Mouse (Mus musculus) gastrocnemius, postnatal 10 days (tissue): ENCODE results near the gene Abr. TPM values are rescaled to one million over a fixed set of nuclear protein-coding genes. Genes with fewer than 3 reads are reported as not detected.

ENCODE experiments used
- DNase-seq: peaks from one replicate; pipeline ENCODE4 v3.0.0; 2021; ENCODE audit warnings: mixed read lengths
- long read RNA-seq, 2 experiments: library from polyadenylated mRNA; stranded (forward); transcript quantifications; one replicate each; pipeline ENCODE4 v2.0.0; 2021
- total RNA-seq, 2 experiments: library from RNA; stranded (reverse); gene quantifications; 2 replicates each; pipeline ENCODE4 v1.2.3; 2021

Abr gene
- total RNA-seq: 10 to 100 TPM; 23.9 to 27.0 TPM
- long read RNA-seq, experiment 1, full-length matches to known transcripts: 13 of 26 reads
- long read RNA-seq, experiment 1, partial matches to known transcripts: 3 of 26 reads
- long read RNA-seq, experiment 1, other reads (novel, unspliced or antisense): 10 of 26 reads
- long read RNA-seq, experiment 2, transcript Abr-205 (22 exons, 3,534 nt): major isoform, 6 of 23 reads
- long read RNA-seq, experiment 2, partial matches to known transcripts: 2 of 23 reads
- long read RNA-seq, experiment 2, other reads (novel, unspliced or antisense): 15 of 23 reads

DNA sequence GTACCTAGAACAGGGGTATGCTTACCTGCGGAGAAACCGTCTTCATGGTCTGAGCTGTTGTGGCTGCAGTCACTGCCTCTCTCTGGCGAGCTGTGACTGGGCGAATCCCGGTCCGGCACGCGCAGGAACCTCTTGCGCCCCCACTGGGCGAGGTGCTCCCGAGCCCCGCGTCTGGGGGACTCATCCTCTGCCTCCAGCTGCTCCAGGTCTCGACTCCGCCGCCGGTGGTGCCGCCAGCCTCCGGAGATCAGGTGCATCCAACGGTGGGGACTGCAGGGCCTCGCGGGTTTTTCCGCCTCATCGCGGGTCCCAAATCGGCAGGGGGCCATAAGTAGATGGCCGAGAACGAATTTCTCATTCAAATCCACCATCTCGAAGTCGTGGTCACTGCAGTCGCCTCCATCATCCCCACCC lies at the start of gene Abr:
Gene Abr (minus strand): TSS at position 163 of the 414 bp plus-strand sequence.
- DNase-seq: peak; percentile 47

DNA sequence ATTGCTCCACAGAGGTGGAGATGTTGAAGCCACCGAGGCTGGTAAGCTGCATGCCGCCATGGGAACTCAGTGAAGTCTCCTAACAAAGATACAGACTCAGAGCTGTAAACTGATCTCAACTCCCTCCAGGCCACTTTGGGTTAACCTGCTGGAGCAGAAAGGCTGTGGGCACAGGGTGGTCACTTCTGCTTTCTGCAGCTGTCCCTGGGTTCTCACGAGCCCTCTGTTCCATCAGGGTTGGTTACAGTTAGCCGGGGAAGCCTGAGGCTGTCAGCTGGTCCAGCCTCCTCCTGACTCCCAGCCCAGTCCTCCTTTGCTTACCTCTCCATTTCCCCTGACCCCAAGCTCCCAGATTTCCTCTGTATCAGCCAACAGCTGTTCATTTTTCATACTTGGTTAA lies 45.7 kb upstream of the Abr start:
- no peak for DNase-seq

DNA sequence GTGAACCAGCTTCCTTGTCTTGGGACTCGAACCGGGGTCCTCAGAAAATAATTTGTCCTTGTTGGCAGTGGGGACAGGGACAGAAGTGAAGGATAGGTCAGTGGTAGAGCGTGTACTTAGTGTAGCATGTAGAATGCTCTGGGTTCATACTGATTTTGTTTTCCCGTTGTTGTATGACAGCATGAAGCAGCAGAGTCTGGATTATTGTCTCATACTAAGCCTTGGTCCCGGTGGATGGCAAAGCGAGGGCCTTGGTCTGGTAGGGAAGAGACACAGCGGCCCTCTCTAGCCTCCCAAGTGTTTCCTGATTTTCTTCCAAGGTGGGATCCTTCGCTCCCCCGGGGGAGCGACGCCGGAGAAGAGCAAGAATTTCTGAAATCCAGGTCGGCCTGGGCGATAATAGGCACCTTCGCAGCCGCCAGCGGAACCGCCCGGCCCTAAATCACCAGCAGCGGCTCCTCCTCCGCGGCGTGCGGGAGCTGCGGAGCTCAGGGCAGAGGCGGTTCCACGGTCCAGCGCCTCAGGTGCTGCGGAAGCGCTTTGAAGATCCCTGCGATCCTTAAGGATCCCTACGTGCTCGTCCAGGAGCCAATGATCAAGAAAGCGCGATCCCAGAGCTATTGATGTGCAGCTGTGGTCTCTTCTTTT lies 44.0 kb upstream of the Abr start:
- DNase-seq: no peak

DNA sequence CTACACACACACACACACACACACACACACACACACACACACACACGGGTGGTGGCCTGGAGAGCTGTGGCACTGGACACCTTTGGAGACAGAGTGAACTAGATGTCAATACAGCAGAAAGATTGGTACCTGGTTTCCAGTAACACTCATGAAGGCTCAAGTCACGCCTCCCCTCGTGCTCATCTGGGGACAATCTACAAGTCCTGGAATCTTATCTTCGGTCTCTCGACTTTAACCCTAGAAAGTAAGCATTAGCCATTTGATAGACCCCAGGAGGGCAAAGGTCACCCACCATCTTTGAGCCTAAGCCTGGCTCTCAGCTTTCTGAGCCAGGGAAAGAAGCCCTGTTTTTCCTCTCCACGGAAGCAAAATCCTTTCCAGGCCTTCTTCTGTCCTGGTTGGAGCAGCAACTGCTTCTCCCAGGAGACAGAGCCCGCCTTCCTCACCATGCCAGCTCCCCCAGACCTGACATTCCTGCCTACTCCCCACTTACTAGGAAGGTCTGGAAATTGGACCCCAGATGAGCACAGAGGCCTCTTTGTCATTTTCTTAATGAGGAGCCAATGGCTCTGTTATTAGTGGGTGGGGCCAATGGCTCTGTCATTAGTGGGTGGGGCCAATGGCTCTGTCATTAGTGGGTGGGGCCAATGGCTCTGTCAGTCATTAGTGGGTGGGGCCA lies 39.8 kb upstream of the Abr start:
- no peak for DNase-seq

DNA sequence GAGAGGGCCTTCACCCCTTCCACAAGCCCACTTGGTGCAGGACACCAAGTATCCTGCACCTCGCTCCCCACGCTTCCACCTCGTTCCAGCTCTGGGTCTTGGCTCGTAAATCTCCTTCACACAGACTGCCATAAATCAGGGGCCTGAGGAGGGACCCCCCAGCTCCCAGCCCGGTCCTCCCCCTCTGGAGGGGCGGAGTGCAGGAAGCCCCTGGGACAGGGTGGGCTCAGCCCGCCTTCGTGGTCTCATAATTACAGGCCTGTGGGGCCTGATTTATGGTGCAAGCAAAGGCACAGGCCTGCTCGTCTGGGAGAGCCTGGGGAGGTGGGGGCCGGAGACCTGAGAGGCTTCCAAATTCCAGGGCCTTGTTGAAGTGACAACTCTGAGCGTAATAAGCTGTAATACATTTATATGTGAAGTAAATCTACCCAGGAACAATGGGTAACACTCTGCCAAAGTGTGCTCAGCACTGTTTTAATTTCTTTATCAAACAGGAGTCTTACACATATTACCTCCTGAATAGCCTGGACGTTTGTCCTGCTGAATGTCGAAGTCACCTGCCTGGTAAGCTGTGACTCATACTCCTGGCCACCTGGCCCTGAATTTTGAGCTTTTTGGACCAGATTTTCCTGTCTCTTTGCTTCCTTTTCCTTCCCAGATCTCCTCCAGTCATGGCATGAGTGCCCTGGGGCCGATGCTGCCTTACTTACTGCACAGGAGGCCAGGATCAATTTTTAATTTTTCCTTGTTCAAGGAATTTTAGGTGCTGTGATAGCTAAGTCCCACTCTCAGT lies 37.2 kb upstream of the Abr start:
- no peak for DNase-seq

DNA sequence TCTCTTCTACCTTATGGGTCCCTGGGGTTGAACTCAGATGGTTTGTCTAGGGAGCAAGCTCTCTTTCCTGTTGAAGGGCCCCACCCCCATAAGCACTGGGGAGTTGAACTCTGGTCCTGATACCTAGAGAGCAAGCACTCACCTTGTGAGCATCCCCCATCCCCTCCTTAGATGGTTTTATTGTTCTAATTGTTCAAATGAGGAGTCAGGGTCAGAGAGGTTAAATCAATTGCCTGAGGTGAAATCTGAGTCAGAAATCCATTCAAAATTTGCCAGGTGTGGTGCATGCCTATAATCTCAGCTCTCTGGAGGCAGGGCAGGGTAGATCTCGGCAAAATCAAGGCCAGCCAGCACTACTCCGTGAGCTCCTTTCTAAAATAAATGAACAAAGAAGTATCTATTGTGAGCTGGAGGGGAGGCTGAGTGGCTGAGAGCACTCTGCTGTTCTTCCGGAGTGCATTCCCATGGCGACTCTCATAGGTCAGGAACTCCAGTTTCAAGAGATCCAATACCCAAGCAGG lies 35.4 kb upstream of the Abr start:
- no peak for DNase-seq

DNA sequence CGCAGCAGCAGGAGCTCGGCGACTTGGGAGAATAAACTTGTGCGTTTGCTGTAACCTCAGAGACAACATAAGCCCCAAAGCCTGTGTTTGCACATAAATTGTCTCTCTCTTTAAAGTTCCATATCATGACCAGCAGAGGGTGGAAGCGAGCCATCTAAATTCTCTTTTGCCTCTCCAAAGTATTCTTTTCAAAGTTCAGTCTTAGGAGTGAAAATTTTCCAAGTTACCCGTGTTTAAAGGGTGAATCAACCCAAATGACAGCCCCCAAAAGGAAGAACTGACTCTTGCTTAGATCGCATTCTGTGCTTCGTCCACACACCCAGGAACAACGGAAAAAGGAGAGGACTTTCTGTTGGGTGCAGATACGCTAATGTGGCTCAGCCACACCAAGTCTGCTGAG lies 33.0 kb upstream of the Abr start:
- DNase-seq: peak; percentile 36

DNA sequence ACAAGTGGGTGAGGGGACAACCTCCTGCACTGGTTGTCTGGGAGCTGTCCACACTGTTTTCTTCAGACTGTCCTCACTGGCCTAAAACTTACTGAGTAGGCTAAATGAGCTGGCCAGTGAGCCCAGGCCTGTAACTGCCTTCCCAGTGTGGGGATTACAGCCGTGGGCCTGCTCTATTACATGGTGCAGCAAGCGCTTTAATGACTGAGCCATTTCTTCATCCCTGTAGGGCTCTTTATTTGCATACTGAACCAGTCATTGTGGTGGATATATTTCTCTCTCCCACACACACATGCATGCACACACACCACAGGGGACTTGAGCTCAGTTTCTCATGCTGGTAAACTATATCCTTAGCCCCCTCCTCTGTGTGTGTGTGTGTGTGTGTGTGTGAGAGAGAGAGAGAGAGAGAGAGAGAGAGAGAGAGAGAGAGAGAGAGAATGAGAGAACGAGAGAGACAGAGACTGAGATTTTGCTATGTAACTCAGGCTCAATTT lies 30.8 kb upstream of the Abr start:
- no peak for DNase-seq

DNA sequence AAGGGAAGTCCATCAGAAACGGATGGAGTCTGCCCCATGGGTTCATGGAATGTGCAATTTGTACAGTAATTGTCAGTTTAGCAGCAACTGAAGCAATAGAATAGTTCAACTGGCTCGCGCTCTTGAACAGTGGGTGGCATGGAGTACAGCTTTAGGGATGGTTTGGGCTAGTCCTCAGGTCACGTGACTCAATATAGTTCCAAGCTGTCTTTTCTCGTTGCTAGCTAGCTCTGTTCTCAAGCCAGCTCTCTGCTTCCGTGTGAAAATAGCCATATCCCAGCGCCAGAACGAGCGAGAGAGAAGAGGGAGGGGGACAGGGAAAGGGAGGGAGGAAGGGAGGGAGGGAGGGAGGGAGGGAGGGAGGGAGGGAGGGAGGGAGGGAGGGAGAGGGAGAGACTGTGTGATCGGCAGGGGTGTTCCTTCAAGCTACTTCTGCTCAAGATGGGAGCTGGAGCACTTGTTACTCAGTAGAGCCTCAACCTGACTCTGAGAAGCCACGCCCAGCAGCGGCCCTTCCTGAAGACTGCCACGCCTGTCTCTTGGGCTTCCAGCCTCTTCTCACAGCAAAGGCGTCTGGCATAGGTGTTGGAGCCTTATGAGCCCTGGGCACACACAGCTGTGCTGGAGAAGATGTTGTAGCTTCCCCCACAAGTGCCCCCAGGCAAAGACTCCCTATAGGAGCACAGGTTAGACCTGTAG lies 28.9 kb upstream of the Abr start:
- no peak for DNase-seq

DNA sequence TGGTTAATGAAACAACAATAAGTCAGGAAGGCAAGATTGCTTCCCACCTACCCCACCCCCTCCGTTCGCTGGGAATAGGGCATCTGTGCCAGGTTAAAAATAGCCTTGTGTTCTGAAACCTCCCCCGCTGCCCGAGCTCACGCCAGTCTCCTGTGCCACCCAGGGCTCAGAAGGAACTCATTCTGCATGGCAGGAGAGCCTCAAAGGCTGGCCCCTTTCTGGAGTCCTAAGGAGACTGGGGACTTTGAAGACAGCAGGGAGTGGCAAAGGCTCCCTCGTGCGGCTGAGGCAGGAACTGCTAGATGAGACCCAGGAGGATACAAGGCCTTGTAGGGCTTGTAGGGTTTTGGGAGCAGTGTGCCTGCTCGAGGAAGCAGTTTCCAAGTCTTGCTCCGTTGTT lies 25.4 kb upstream of the Abr start:
- DNase-seq: peak; percentile 70

DNA sequence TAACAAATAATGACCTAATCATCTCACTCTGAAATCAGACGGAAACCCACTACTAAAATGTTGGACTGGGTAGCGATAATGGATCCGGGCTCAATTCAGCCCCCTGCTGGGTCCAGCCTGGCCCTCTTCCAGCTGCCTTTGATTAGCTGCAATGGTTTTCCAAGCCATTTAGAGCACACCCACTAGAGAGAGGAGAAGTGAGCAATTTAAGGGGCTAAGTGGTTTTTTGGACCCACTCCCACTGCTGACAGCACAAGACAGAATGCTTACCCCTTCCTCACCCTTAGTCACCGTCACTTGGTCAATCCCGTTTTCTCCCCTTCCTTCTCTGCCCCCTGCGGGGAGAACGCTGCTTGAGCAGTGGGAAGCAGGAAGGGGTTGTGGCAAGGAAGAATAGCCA lies 24.9 kb upstream of the Abr start:
- no peak for DNase-seq

DNA sequence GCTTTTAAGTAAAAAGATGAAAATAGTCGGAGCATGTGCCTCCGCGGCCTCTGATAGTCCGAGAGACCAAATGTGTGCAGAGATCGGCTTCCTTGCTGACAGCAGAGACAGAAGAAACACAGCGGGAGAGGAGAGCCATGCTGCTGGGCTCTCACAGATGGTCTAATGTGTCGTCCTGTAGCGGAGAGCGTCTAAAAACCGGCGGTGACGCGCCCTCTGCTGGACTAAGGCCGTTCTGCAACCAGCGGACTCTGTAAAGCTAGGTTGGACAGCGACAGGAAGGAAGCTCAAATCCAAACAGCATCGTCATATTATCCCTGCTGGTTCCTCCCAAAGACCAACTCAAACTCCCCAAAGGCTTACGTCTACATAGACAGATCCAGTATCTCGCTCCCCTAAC lies 23.8 kb upstream of the Abr start:
- peak; percentile 96 for DNase-seq

DNA sequence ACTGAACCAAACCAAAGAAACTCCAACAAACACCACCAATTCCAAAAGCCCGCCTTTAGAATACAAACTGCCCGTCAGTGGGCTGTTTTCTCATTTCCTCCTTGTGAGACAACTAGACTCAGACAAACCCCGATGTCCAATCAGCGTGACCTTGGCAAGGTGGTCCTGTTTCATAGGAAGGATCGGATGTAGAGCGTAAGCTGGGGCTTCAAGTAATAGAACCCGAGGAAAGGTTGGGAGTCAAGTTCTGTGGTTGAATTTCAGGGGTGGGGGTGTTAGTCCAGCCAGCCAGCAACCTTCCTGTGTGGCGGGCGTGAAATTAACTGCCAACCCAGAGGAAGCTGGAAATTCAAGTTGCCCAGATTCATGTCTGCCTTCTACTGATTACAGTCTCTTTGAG lies 22.9 kb upstream of the Abr start:
- no peak for DNase-seq

DNA sequence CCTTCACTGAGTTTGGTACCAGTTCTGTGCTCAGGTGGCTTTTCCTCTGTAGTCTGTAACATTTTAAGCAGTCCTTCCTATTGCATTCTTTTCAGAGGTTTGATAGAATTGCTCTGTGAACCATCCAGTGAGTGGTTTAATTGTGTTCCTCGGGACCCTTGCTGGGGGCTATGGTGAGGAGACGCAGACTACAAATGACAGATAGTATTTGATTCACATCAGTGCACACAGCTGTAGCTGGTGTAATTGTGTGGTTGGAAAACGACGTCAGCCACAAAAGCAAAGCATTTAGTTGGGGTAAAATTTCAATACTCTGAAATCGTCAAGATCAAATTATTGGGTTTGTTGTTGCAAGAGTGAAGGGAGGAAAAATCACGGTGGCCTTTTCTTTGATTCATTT lies 22.1 kb upstream of the Abr start:
- DNase-seq: no peak

DNA sequence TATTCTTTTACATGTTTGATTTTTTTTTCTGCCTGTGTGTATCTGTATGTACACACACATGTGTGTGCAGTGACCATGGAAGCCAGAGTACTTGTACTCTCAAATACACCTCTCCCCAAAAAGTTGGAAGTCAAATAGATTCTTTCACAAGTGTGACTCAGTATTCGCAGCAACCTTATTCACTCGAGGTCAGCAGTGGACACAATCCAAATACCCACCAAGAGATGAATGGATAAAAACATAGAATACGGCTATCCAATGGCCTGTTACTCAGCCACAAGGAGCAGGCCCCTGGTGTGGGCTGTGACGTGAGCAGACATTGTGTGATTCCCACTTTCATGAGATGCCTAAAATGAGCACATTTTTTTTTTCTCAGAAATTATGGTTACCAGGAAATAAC lies 18.1 kb upstream of the Abr start:
- no peak for DNase-seq

DNA sequence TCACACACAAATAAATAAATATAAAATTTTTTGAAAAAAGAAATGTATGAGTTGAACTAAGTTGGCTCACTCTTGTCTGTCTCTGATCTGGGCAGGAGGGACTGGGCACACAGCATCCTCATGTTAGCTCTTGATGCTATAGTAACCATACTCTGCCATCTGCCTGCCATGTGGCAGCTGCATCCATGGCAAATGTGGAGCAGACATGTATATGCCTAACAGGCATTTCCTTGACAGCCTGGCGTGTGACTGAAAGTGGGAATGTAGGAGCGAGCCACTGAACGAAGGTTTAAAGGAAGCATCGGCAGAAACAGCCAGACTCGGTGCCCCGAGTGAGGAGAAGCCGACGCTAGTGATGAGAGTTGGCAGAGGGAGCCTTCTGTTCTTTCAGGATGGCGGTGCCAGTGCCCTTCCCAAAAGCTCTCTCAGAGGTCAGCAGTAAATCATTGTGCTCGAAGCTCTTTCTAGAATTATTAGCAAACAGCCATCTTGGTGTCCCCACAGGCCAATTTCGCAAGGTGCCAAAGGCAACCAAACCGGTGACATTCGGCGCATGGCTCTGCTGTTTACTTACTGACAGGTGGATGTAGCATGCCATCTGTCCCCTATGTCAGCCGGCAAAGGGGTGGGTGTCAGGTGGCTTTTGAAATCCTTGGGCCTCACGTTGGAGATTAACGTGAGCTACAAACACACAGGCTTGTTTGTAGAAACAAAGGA lies 17.3 kb upstream of the Abr start:
- DNase-seq: no peak

DNA sequence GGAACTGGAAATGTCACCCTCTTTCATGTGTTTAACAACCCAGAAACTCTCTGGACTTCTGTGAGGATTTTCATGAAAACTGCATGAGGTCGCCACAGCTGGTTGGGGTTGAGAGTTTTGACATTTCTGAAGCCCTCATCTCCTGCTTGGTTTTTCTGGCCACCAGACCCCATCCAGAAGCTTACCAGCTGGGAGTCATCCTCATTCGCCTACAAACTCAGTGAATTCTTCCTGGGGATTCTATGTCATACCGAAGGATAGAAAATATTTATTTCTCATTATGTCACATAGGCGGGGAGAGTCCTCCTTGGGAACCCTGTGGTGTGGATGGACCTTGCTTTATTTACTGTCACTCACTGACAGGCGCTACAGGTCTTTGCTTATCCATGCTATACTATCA lies 8.4 kb upstream of the Abr start:
- DNase-seq: no peak

DNA sequence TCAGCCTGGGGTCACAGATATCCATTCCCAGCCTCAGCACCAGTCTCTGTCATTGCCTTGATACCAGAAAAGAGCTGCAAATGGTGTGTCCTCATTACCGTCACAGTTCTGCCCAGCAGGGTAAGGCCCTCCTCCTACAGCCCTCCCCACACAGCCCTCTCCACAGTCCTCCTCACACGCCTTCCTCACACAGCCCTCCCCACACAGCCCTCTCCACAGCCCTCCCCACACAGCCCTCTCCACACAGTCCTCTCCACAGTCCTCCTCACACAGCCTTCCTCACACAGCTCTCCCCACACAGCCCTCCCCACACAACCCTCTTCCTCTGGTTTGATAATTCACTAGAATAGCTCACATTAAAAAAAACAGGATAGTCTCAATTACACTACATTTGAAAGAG lies 7.9 kb upstream of the Abr start:
- DNase-seq: no peak

DNA sequence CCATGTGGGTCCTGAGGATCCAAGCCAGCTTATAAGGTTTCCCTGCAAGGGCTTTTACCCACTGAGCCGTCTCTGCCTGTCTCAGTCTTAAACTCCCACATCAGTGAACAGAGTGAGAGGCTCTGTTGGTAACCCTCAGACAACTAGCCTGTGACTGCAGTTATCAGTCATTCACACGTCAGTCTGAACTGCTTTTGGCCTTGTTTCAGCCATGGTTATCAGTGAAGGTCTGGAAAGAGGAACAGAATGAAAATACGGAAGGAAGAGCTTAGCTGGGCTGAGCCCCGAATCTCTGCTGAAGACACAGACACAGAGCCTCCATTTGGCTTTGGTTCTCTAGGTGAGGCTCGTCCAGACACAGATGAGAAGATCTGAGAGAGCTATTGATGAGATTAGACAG lies 6.5 kb upstream of the Abr start:
- DNase-seq: no peak

DNA sequence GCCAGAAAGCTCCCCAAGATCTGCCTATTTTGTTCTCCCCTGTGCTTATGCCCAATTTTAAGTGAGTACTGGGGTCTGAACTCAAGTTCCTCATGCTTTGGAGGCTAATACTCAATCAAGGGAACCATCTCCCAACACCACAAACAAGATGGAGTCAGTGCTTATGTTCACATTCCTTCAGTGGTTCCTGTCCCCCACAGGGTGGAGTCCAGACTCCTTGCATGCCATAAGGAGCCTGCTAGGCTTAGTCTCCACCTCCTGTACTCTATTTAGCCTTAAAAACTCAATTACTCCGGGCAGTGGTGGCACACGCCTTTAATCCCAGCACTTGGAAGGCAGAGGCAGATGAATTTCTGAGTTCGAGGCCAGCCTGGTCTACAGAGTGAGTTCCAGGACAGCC lies 2.8 kb upstream of the Abr start:
- DNase-seq: no peak

DNA sequence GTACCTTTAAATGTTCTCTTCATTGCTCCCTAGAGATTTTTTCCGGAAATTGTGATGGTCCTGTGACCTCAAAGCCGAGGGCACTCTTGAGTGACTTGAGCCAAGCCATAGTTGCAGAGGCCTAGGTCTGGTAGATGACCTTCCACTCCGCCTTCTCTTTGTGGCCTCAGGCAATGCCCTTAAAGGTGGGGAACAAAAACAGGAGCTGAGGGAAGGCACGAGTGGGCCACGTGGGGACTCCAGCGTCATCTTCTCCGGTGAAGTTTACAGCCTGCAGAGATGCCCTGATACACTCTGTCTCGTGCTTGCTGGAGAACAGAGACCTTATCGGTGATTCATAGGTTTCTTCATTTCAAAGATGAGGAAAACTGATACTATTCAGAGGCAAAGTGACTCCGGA lies 2.0 kb upstream of the Abr start:
- DNase-seq: no peak
